ENCODE assay signal across 17 mouse cellular contexts in genomic region chr8:48207567-48207966, GRCm38 (mm10).
DNase-seq lines count a peak whose midpoint lies in the region; ATAC-seq lines count a peak whose summit lies in the region.
"Had no signal": no experiment of that assay in that cellular context is flagged by ENCODE, and none has a peak within 500 bp of the region (broad histone marks: within the 10 kb centered on the region; RNA-seq: fewer than 3 reads in every experiment).

No protein-coding gene starts in this region.

- peak; percentile 68 for ATAC-seq in frontal cortex, adult (ENCODE audit: low TSS enrichment)
- ATAC-seq in hindbrain, embryonic 16.5 days = no peak
- peak; percentile 19; the same call in 1 of the 2 replicates for ATAC-seq in midbrain, embryonic 16.5 days
- no peak for ATAC-seq in midbrain, embryonic 15.5 days (replicated peaks)
- no peak for ATAC-seq in megakaryocyte, adult 5-6 weeks (ENCODE audit: poor library complexity, severe bottlenecking)
- ATAC-seq: CD4-positive, CD25-positive, alpha-beta regulatory T cell, adult 4 months had no signal

- no peak overlapping the region for H3K9ac ChIP-seq in hindbrain, embryonic 16.5 days (ENCODE audit: low read depth, low read length)
- H3K9ac ChIP-seq in midbrain, embryonic 16.5 days (ENCODE audit: low read depth, low read length) = no peak overlapping the region
- no peak overlapping the region for H3K9ac ChIP-seq in midbrain, embryonic 15.5 days
- H3K9ac ChIP-seq: embryonic facial prominence, embryonic 15.5 days; liver, embryonic 14.5 days had no signal

- WGBS in hindbrain, embryonic 10.5 days = 86% methylated on average over 6 of the region's 6 CpGs
- WGBS in hindbrain, embryonic 16.5 days = 72% methylated on average over 6 of the region's 6 CpGs
- WGBS in midbrain, embryonic 16.5 days = 68% methylated on average over 6 of the region's 6 CpGs
- 66% methylated on average over 6 of the region's 6 CpGs for WGBS in midbrain, embryonic 15.5 days

- peak overlapping the region; percentile 5; the same call in 1 of the 2 replicates for H3K27ac ChIP-seq in hindbrain, embryonic 10.5 days
- H3K27ac ChIP-seq in hindbrain, embryonic 16.5 days (ENCODE audit: low read depth, low read length) = no peak overlapping the region
- H3K27ac ChIP-seq in midbrain, embryonic 16.5 days (ENCODE audit: low read length) = no peak overlapping the region
- no peak overlapping the region for H3K27ac ChIP-seq in midbrain, embryonic 15.5 days
- H3K27ac ChIP-seq: embryonic facial prominence, embryonic 15.5 days; liver, embryonic 14.5 days; stomach, postnatal 0 days had no signal

- H3K36me3 ChIP-seq in hindbrain, embryonic 10.5 days = no peaks in the 10 kb centered on the region
- no peaks in the 10 kb centered on the region for H3K36me3 ChIP-seq in hindbrain, embryonic 16.5 days (ENCODE audit: control insufficient read depth, insufficient read depth, low read length)
- H3K36me3 ChIP-seq in midbrain, embryonic 16.5 days (ENCODE audit: control insufficient read depth, insufficient read depth, low read length) = no peaks in the 10 kb centered on the region
- no peaks in the 10 kb centered on the region for H3K36me3 ChIP-seq in midbrain, embryonic 15.5 days (replicated peaks)
- H3K36me3 ChIP-seq: embryonic facial prominence, embryonic 15.5 days had no signal

- no peak for DNase-seq in frontal cortex, postnatal 25 days (ENCODE audit: low spot score in 2 of 2)
- DNase-seq in hindbrain, embryonic 10.5 days (ENCODE audit: low spot score) = no peak
- DNase-seq in heart, postnatal 25 days (ENCODE audit: low spot score) = peak; percentile 21
- DNase-seq: adrenal gland, postnatal 25 days; cerebellum, adult 18-20 months; cerebellum, postnatal 25 days; kidney, adult 8-10 months; kidney, postnatal 14 days had no signal

- intact Hi-C loops in heart, postnatal 25 days (cut with DNase I) = no loop called here

- H3K4me3 ChIP-seq in hindbrain, embryonic 10.5 days = no peak overlapping the region
- no peak overlapping the region for H3K4me3 ChIP-seq in hindbrain, embryonic 16.5 days (ENCODE audit: low read length)
- no peak overlapping the region for H3K4me3 ChIP-seq in midbrain, embryonic 16.5 days (ENCODE audit: low read depth, low read length)
- no peak overlapping the region for H3K4me3 ChIP-seq in midbrain, embryonic 15.5 days
- H3K4me3 ChIP-seq: embryonic facial prominence, embryonic 15.5 days had no signal

- H3K27me3 ChIP-seq in hindbrain, embryonic 10.5 days (ENCODE audit: insufficient read depth, poor library complexity, severe bottlenecking) = 0 out of 2 replicates have a peak, but pooled peaks cover 1% of the 10 kb centered on the region
- H3K27me3 ChIP-seq in hindbrain, embryonic 16.5 days (replicated peaks; ENCODE audit: control insufficient read depth, insufficient read depth, low read length) = no peaks in the 10 kb centered on the region
- H3K27me3 ChIP-seq in midbrain, embryonic 16.5 days (ENCODE audit: control insufficient read depth, insufficient read depth, low read depth, low read length) = no peaks in the 10 kb centered on the region
- no peaks in the 10 kb centered on the region for H3K27me3 ChIP-seq in midbrain, embryonic 15.5 days (replicated peaks)
- H3K27me3 ChIP-seq: embryonic facial prominence, embryonic 15.5 days had no signal

- H3K4me2 ChIP-seq in hindbrain, embryonic 16.5 days (ENCODE audit: low read length) = no peak overlapping the region
- H3K4me2 ChIP-seq in midbrain, embryonic 16.5 days (ENCODE audit: low read length) = no peak overlapping the region
- no peak overlapping the region for H3K4me2 ChIP-seq in midbrain, embryonic 15.5 days
- H3K4me2 ChIP-seq: embryonic facial prominence, embryonic 15.5 days had no signal

- peaks cover 25% of the 10 kb centered on the region for H3K4me1 ChIP-seq in hindbrain, embryonic 10.5 days (replicated peaks)
- H3K4me1 ChIP-seq in hindbrain, embryonic 16.5 days (ENCODE audit: control insufficient read depth, insufficient read depth, low read depth, low read length) = peaks cover 4% of the 10 kb centered on the region
- no peaks in the 10 kb centered on the region for H3K4me1 ChIP-seq in midbrain, embryonic 16.5 days (ENCODE audit: control insufficient read depth, insufficient read depth, low read length)
- peaks cover 7% of the 10 kb centered on the region; the same call in 1 of the 2 replicates for H3K4me1 ChIP-seq in midbrain, embryonic 15.5 days

- no peaks in the 10 kb centered on the region for H3K9me3 ChIP-seq in hindbrain, embryonic 10.5 days
- H3K9me3 ChIP-seq in hindbrain, embryonic 16.5 days (ENCODE audit: control insufficient read depth, low read length) = no peaks in the 10 kb centered on the region
- no peaks in the 10 kb centered on the region for H3K9me3 ChIP-seq in midbrain, embryonic 16.5 days (replicated peaks; ENCODE audit: control insufficient read depth, low read length, poor library complexity, severe bottlenecking)
- no peaks in the 10 kb centered on the region for H3K9me3 ChIP-seq in midbrain, embryonic 15.5 days
- H3K9me3 ChIP-seq: embryonic facial prominence, embryonic 15.5 days had no signal

Comparison
In these comparisons a context has a peak if more than half of its experiments do, and no peak if none do; other contexts are left out.
1. ATAC-seq: peak in frontal cortex, adult (single experiment) and midbrain, embryonic 16.5 days (single experiment); none in hindbrain, embryonic 16.5 days (single experiment), midbrain, embryonic 15.5 days (single experiment) and megakaryocyte, adult 5-6 weeks (single experiment).